Mouse (Mus musculus) adrenal gland, postnatal 25 days (tissue): ENCODE results near the gene H2afb3. TPM values are rescaled to one million over a fixed set of nuclear protein-coding genes. Genes with fewer than 3 reads are reported as not detected.
"Not testable (repeated sequence)": the region's sequence is repeated elsewhere in the genome, so short reads cannot be mapped to it uniquely, and the experiment has no call there.

Source experiments
- DNase-seq: peaks from one replicate; pipeline ENCODE4 v3.0.0; 2021; ENCODE audit warnings: mixed read lengths
- long read RNA-seq: library from polyadenylated mRNA; stranded (forward); transcript quantifications from one replicate; pipeline ENCODE4 v2.0.0, GENCODE M21; 2021
- total RNA-seq: library from RNA; stranded (reverse); gene quantifications from 2 replicates; pipeline ENCODE4 v1.2.3, GENCODE M21; 2021

The H2afb3 gene
- not detected in 2 replicates for total RNA-seq
- long read RNA-seq: 0 reads

GRCm38 (mm10) chrX:120312995-120313394, at the start of gene H2afb3:
Gene H2afb3 (minus strand): TSS chrX:120313095.
- DNase-seq: not testable (repeated sequence)

- no peak for DNase-seq
Observed at GRCm38 (mm10) chrX:120301469-120302175, 11.3 kb downstream of the H2afb3 start.

GRCm38 (mm10) chrX:120292832-120293750, 19.8 kb downstream of the H2afb3 start:
- no peak for DNase-seq

GRCm38 (mm10) chrX:120291696-120292095, 21.2 kb downstream of the H2afb3 start:
- DNase-seq: no peak

- DNase-seq: no peak
Observed at GRCm38 (mm10) chrX:120290900-120291280, 22.0 kb downstream of the H2afb3 start.

GRCm38 (mm10) chrX:120290011-120290899, 22.6 kb downstream of the H2afb3 start, which contains the start of gene Pcdh11x:
Gene Pcdh11x (plus strand): TSS chrX:120290259.
- DNase-seq: no peak

GRCm38 (mm10) chrX:120287502-120287901, 25.4 kb downstream of the H2afb3 start:
- DNase-seq: no peak

GRCm38 (mm10) chrX:120285522-120285921, 27.4 kb downstream of the H2afb3 start:
- DNase-seq: no peak

Other genes with a start within 250 kb of the H2afb3 start
- 0.06 TPM in 1 of 2 replicates, not detected in the other for gene Pcdh11x, start 22.8 kb downstream of the H2afb3 start, total RNA-seq